Mouse (Mus musculus) heart, embryonic 15.5 days (tissue): ENCODE measurements around the gene Ndufaf8. TPM values are rescaled to one million over a fixed set of nuclear protein-coding genes. Genes with fewer than 3 reads are reported as not detected.

Experiments used
- ATAC-seq: fragments of 200-750 bp; cut with Nextera tagmentation; replicated peaks from 2 replicates; pipeline ENCODE4 v1.8.0; 2017; ENCODE audit warnings: low read depth, moderate TSS enrichment; ENCODE audit not compliant: insufficient number of reproducible peaks, insufficient read depth, low FRiP score
- H3K27ac ChIP-seq: fragments of 300-500 bp; sonication (generic); 2 replicates; pipeline ENCODE4 v1.5.1; 2015; ENCODE audit warnings: mild to moderate bottlenecking, inconsistent platforms
- H3K27me3 ChIP-seq: fragments of 300-500 bp; sonication (generic); 2 replicates; pipeline ENCODE4 v1.6.1; 2015; ENCODE audit warnings: inconsistent platforms
- H3K36me3 ChIP-seq: fragments of 300-500 bp; sonication (generic); 2 replicates; pipeline ENCODE4 v1.6.1; 2015; ENCODE audit warnings: mild to moderate bottlenecking, inconsistent platforms
- H3K4me1 ChIP-seq: fragments of 300-500 bp; sonication (generic); replicated peaks from 2 replicates; pipeline ENCODE4 v1.6.1; 2015; ENCODE audit warnings: inconsistent platforms
- H3K4me2 ChIP-seq: fragments of 300-500 bp; sonication (generic); 2 replicates; pipeline ENCODE4 v1.6.1; 2015; ENCODE audit warnings: inconsistent platforms, mild to moderate bottlenecking, moderate library complexity
- H3K4me3 ChIP-seq: fragments of 300-500 bp; sonication (generic); 2 replicates; pipeline ENCODE4 v1.5.1; 2015; ENCODE audit warnings: mild to moderate bottlenecking, inconsistent platforms
- H3K9ac ChIP-seq: fragments of 300-500 bp; sonication (generic); 2 replicates; pipeline ENCODE4 v1.6.1; 2015; ENCODE audit warnings: mild to moderate bottlenecking, inconsistent platforms
- H3K9me3 ChIP-seq: fragments of 300-500 bp; sonication (generic); replicated peaks from 2 replicates; pipeline ENCODE4 v1.6.1; 2016; ENCODE audit warnings: inconsistent platforms
- WGBS: fragments of 180-500 bp; shearing (Covaris S2); methylation state at CpG from one replicate; pipeline ENCODE4 v1.1.7; 2015; ENCODE audit warnings: mixed read lengths; 5-methylcytosine and 5-hydroxymethylcytosine counted together
- polyA plus RNA-seq: library from polyadenylated mRNA; unstranded; fragments of >200 nt; fragmentation: Nextera tagmentation; extraction: Ambion mirVana; gene quantifications from 2 replicates; pipeline ENCODE4 v1.2.1, GENCODE M21; 2015

Gene Ndufaf8
- polyA plus RNA-seq, 1 experiment from 2014 or later = 84.1 TPM

- Histone ChIP-seq H3K4me2 (no peak overlapping the region), H3K9me3 (no peaks in the 10 kb centered on the region), H3K4me3 (no peak overlapping the region), H3K9ac (no peak overlapping the region), H3K27ac (no peak overlapping the region), H3K27me3 (no peaks in the 10 kb centered on the region), H3K36me3 (peaks cover 48% of the 10 kb centered on the region; the same call in 1 of the 2 replicates), H3K4me1 (peaks cover 8% of the 10 kb centered on the region)
- 86% methylated on average over 4 of the region's 4 CpGs for WGBS
- no peak for ATAC-seq
Measured at GRCm38 (mm10) chr11:120090661-120091060, 8.1 kb upstream of the Ndufaf8 start.

DNA sequence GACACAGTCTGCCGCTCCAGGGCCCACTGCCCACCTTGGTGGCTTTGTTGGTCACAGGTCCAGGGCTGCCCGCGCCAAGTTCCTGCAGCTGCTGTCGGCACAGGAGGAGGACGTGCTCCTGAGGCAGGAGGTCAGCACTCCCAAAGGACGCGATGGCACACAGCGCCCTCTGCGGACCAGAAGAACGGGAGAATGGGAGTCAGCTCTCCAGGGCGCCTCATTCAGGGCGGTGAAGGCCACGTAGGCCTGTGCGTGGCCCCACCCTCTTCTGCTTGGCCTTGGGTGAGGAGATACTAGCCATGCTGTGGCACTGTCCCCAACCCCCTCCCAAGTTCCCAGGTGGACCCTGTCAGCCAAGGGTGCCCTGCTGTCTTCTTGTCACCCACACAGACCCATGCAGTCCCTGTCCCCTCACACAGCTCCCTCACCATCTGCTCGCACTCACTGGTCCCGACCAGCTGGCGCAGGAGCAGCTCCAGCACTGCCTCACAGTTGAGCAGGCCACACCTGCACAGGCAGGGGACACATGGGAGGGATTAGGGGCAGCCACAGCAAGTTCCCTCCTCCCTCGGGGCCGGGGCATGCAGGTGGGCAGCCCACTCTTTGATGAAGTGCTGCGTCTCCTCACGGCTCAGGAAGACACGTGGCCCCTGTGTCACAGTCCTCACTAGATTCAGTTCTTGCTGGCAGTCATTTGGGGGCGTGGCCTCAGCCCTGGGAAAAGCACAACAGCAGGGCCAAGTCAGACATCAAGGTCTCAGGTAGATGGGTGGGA lies 5.7 kb upstream of the Ndufaf8 start:
- H3K4me1 ChIP-seq = peaks cover 8% of the 10 kb centered on the region
- no peak overlapping the region for H3K27ac ChIP-seq
- no peaks in the 10 kb centered on the region for H3K27me3 ChIP-seq
- no peaks in the 10 kb centered on the region for H3K9me3 ChIP-seq
- peaks cover 53% of the 10 kb centered on the region; the same call in 1 of the 2 replicates for H3K36me3 ChIP-seq
- H3K4me2 ChIP-seq = no peak overlapping the region
- ATAC-seq = peak; percentile 41
- 73% methylated on average over 23 of the region's 23 CpGs for WGBS
- H3K9ac ChIP-seq = no peak overlapping the region
- H3K4me3 ChIP-seq = no peak overlapping the region

DNA sequence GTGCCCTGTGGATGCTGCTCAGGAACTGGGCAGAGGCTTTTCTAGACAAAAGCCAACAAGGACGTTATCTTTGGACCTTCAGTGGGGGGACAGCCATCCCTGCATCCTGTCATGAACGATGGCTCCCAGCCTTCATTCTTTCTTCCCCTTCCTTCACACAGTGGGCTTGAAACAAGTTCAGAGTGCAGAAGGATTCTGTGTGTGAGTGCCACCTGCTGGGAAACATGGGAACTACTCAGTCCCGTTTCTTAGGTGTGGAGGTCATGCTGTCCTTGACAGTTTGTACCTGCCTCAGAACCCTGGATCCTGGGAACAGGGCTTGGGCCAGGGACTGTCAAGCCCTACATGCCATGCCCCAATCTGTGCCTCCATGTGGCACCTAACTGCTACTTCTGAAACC lies 2.3 kb downstream of the Ndufaf8 start:
- H3K27ac ChIP-seq = peak overlapping the region; percentile 55
- no peaks in the 10 kb centered on the region for H3K9me3 ChIP-seq
- no peak overlapping the region for H3K9ac ChIP-seq
- no peak for ATAC-seq
- H3K36me3 ChIP-seq = peaks cover 23% of the 10 kb centered on the region; the same call in 1 of the 2 replicates
- WGBS = 1% methylated on average over 3 of the region's 3 CpGs
- peaks cover 33% of the 10 kb centered on the region for H3K4me1 ChIP-seq
- no peak overlapping the region for H3K4me2 ChIP-seq
- no peak overlapping the region for H3K4me3 ChIP-seq
- H3K27me3 ChIP-seq = no peaks in the 10 kb centered on the region

- Histone ChIP-seq H3K27me3 (no peaks in the 10 kb centered on the region), H3K9me3 (no peaks in the 10 kb centered on the region), H3K9ac (no peak overlapping the region), H3K4me2 (no peak overlapping the region), H3K4me3 (no peak overlapping the region), H3K27ac (no peak overlapping the region), H3K4me1 (peaks cover 23% of the 10 kb centered on the region), H3K36me3 (peaks cover 25% of the 10 kb centered on the region; the same call in 1 of the 2 replicates)
- WGBS = 80% methylated on average over 3 of the region's 3 CpGs
- ATAC-seq = no peak
Measured at GRCm38 (mm10) chr11:120103431-120103997, 4.8 kb downstream of the Ndufaf8 start.

DNA sequence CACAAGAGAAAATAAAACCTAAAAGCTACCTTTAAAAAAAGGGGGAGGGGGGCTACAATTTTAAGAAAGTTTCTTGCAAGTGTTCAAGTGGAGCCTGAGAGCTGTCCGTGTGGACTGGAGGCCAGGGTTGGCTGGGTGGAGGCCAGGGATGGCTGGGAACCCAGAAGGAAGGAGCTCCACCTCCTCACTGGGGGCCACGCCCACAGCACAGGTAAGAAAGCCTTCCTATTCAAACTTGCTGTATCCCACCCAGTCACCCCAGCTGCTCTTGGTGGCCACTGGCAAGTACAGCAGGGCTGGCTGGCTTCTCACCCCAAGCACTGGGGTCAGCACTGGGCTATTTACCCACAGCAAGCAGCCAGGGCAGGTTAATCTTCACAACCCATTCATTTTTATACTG lies 8.3 kb downstream of the Ndufaf8 start:
- peaks cover 45% of the 10 kb centered on the region for H3K36me3 ChIP-seq
- 79% methylated on average over 2 of the region's 2 CpGs for WGBS
- no peak overlapping the region for H3K9ac ChIP-seq
- H3K27ac ChIP-seq = no peak overlapping the region
- ATAC-seq = no peak
- no peaks in the 10 kb centered on the region for H3K27me3 ChIP-seq
- no peaks in the 10 kb centered on the region for H3K9me3 ChIP-seq
- peaks cover 25% of the 10 kb centered on the region for H3K4me1 ChIP-seq
- H3K4me3 ChIP-seq = no peak overlapping the region
- H3K4me2 ChIP-seq = no peak overlapping the region

DNA sequence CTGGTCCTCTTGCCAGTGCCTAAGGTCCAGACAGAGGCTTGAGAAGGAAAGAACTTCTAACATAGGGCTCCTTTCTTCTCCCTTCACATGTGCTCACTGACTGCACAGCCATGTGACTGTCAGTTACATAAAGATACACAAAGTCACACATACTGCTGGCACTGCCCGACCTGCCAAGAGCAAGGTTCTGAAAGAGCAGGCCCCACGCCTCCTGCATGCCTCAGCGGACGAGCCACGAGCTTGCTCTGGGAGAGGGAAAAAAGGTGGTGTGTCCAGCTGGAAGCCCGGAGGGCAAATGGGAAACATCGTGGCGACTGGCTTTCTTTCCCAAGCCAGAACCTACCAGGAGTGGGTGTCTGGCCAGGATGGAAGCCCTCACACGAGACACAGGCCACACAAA lies 9.1 kb downstream of the Ndufaf8 start:
- Histone ChIP-seq H3K4me3 (no peak overlapping the region), H3K4me2 (no peak overlapping the region), H3K4me1 (peaks cover 30% of the 10 kb centered on the region), H3K27ac (no peak overlapping the region), H3K9ac (no peak overlapping the region), H3K27me3 (no peaks in the 10 kb centered on the region), H3K9me3 (no peaks in the 10 kb centered on the region), H3K36me3 (peaks cover 45% of the 10 kb centered on the region)
- no peak for ATAC-seq
- 83% methylated on average over 9 of the region's 9 CpGs for WGBS

GRCm38 (mm10) chr11:120109558-120110210 lies 11.0 kb downstream of the Ndufaf8 start:
- 83% methylated on average over 14 of the region's 14 CpGs for WGBS
- peaks cover 44% of the 10 kb centered on the region for H3K36me3 ChIP-seq
- H3K4me2 ChIP-seq = no peak overlapping the region
- no peaks in the 10 kb centered on the region for H3K27me3 ChIP-seq
- ATAC-seq = no peak
- no peak overlapping the region for H3K27ac ChIP-seq
- no peaks in the 10 kb centered on the region for H3K9me3 ChIP-seq
- H3K9ac ChIP-seq = no peak overlapping the region
- no peak overlapping the region for H3K4me3 ChIP-seq
- peaks cover 35% of the 10 kb centered on the region for H3K4me1 ChIP-seq

DNA sequence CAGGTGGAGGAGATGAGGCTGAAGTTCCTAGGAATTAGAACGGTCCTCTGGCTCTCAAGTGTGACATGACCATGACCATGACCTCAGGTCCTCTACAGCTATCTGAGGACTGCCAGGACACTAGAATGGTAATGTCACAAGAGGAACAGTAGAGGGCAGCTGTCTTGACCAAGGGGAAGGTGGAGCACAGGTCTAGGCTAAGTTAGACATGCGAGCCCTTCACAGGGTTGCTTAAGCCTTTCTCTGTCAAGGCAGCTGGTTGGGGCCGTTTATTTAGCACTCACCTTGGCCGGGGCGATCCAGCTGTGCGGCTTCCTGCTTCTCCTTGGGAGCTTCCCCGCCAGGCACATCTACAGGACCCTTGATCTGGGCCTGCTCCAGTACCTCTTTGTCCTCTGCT lies 11.8 kb downstream of the Ndufaf8 start:
- Histone ChIP-seq H3K36me3 (peaks cover 46% of the 10 kb centered on the region), H3K27ac (no peak overlapping the region), H3K9me3 (no peaks in the 10 kb centered on the region), H3K4me1 (peaks cover 35% of the 10 kb centered on the region), H3K4me2 (no peak overlapping the region), H3K9ac (no peak overlapping the region), H3K4me3 (no peak overlapping the region), H3K27me3 (no peaks in the 10 kb centered on the region)
- ATAC-seq = no peak
- WGBS = 72% methylated on average over 7 of the region's 7 CpGs

DNA sequence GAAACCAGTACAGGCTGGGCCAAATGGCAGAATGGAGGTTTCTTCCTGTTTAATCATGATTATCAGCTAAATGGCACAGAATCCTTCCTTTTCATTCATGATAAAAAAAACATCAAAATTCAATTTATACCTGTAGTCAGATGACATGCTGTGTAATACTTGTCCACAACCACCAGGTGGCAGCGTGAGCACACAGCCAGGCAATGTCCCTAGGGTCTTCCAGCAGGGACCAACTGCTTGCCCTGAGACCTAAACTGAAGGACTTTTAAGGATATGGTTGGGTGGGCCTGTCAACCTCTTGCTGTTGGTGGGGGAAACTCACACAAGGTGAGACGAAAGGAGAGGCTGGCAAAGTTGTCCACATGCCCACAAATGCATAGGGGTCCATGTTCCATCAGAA lies 12.3 kb downstream of the Ndufaf8 start:
- Histone ChIP-seq H3K9me3 (no peaks in the 10 kb centered on the region), H3K27ac (peak overlapping the region; percentile 79; the same call in 1 of the 2 replicates), H3K4me1 (peaks cover 35% of the 10 kb centered on the region), H3K9ac (no peak overlapping the region), H3K4me2 (no peak overlapping the region), H3K4me3 (no peak overlapping the region), H3K36me3 (peaks cover 41% of the 10 kb centered on the region), H3K27me3 (no peaks in the 10 kb centered on the region)
- 6% methylated on average over 2 of the region's 2 CpGs for WGBS
- no peak for ATAC-seq

DNA sequence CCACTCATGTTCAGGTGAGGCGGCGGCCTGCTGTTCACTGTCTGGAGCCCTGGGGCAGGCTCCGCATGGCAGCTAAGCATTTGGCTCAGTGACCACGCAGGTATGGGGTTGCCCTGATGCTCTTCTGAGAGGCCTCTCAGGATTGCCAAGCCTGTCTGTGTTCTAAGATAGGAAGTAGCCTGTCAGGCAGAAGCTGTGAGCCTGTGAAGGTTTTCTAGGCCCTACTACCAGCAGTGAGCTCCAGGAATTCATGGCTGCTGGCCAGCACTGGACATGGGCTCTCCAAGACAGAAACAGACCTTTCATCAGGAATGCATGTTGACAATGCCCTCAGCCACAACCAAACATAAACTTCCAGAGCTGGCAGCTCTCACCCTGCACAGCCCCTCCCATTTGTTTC lies 13.4 kb downstream of the Ndufaf8 start:
- WGBS = 46% methylated on average over 4 of the region's 4 CpGs
- no peaks in the 10 kb centered on the region for H3K9me3 ChIP-seq
- H3K36me3 ChIP-seq = peaks cover 44% of the 10 kb centered on the region
- no peak overlapping the region; the same call in 1 of the 2 replicates for H3K4me2 ChIP-seq
- no peak overlapping the region for H3K4me3 ChIP-seq
- H3K27ac ChIP-seq = peak overlapping the region; percentile 79
- ATAC-seq = peak; percentile 65; the same call in 1 of the 2 replicates
- no peaks in the 10 kb centered on the region for H3K27me3 ChIP-seq
- H3K4me1 ChIP-seq = peaks cover 35% of the 10 kb centered on the region
- H3K9ac ChIP-seq = no peak overlapping the region

- Histone ChIP-seq H3K27ac (no peak overlapping the region), H3K36me3 (peaks cover 39% of the 10 kb centered on the region), H3K4me1 (peaks cover 39% of the 10 kb centered on the region), H3K27me3 (no peaks in the 10 kb centered on the region), H3K4me3 (no peak overlapping the region), H3K4me2 (no peak overlapping the region), H3K9ac (no peak overlapping the region), H3K9me3 (no peaks in the 10 kb centered on the region)
- ATAC-seq = no peak
- WGBS = 88% methylated on average over 21 of the region's 21 CpGs
Measured at GRCm38 (mm10) chr11:120114488-120115215, 15.9 kb downstream of the Ndufaf8 start.
